Mouse (Mus musculus): ENCODE measurements at regions not wholly inside any gene's neighbourhood (a gene's known extent, or its start where the extent isn't known, plus 50 kb on each side); places are given as distances from the start of the nearest gene placed in this dataset.

GRCm38 (mm10) chr1:151045334-151045733 is 52.1 kb upstream of the Hmcn1 start:
- Histone ChIP-seq H3K4me3 (replicated peaks) (no peak overlapping the region), H3K27me3 (replicated peaks) (no peaks in the 10 kb centered on the region), H3K4me2 (no peak overlapping the region), H3K9ac (replicated peaks) (no peak overlapping the region), H3K27ac (replicated peaks) (no peak overlapping the region), H3K9me3 (replicated peaks) (no peaks in the 10 kb centered on the region), H3K36me3 (no peaks in the 10 kb centered on the region), H3K4me1 (peaks cover 3% of the 10 kb centered on the region; the same call in 1 of the 2 replicates)
- ATAC-seq (ENCODE audit: low FRiP score), result no peak
- WGBS, result 72% methylated on average over 5 of the region's 5 CpGs

DNA sequence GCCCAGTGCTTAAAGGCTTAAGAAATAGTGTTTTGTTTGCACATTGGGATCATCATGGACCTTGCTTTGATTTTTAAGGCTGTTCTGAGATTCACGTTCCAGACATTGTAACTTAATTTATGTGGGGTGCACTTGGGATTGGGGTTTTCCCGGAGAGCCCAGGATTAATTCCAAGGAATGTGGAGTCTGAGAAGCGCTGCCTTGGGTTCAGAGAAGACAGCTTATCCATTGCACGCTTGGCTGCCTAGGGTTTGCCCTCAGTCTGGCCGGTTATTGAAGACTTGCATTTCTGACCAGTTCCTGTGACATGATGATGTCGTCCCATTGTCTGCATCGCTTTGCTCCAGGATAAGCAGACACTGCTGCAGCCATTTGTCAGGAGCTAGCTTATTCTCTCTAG is 53.4 kb upstream of the Hmcn1 start:
- H3K9me3 ChIP-seq (replicated peaks), result no peaks in the 10 kb centered on the region
- no peaks in the 10 kb centered on the region for H3K27me3 ChIP-seq (replicated peaks)
- no peak overlapping the region for H3K4me2 ChIP-seq
- H3K4me3 ChIP-seq (replicated peaks), result no peak overlapping the region
- H3K27ac ChIP-seq (replicated peaks), result no peak overlapping the region
- WGBS, result 48% methylated on average over 7 of the region's 7 CpGs
- H3K4me1 ChIP-seq, result peaks cover 3% of the 10 kb centered on the region; the same call in 1 of the 2 replicates
- no peaks in the 10 kb centered on the region for H3K36me3 ChIP-seq
- H3K9ac ChIP-seq (replicated peaks), result no peak overlapping the region
- ATAC-seq (ENCODE audit: low FRiP score), result no peak

GRCm38 (mm10) chr1:151049726-151050506 is 56.7 kb upstream of the Hmcn1 start:
- Histone ChIP-seq H3K4me2 (no peak overlapping the region), H3K27ac (replicated peaks) (no peak overlapping the region), H3K9ac (replicated peaks) (no peak overlapping the region), H3K9me3 (replicated peaks) (no peaks in the 10 kb centered on the region), H3K36me3 (no peaks in the 10 kb centered on the region), H3K27me3 (replicated peaks) (no peaks in the 10 kb centered on the region), H3K4me1 (peaks cover 3% of the 10 kb centered on the region; the same call in 1 of the 2 replicates), H3K4me3 (replicated peaks) (no peak overlapping the region)
- 72% methylated on average over 19 of the region's 19 CpGs for WGBS
- no peak for ATAC-seq (ENCODE audit: low FRiP score)

DNA sequence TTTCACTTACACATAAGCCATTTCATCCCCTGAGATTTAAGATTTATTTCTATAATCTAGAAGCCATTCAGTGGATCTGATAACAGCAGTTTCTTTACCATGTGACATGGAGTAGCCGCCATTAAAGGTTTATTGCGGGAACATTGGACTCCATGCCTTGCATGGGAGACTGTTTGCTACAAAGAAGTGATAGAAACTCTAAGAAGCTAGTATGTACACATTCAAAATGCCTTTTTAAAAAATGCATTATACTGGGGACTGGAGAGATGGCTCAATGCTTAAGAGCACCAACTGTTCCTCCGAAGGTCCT is 57.2 kb upstream of the Hmcn1 start:
- Histone ChIP-seq H3K27ac (replicated peaks) (no peak overlapping the region), H3K4me3 (replicated peaks) (no peak overlapping the region), H3K9me3 (replicated peaks) (no peaks in the 10 kb centered on the region), H3K27me3 (replicated peaks) (no peaks in the 10 kb centered on the region), H3K36me3 (no peaks in the 10 kb centered on the region), H3K4me1 (peaks cover 3% of the 10 kb centered on the region; the same call in 1 of the 2 replicates), H3K9ac (replicated peaks) (no peak overlapping the region), H3K4me2 (no peak overlapping the region)
- no peak for ATAC-seq (ENCODE audit: low FRiP score)
- WGBS, result 90% methylated on average over 3 of the region's 3 CpGs

- H3K4me3 ChIP-seq (replicated peaks), result no peak overlapping the region
- H3K27me3 ChIP-seq (replicated peaks), result no peaks in the 10 kb centered on the region
- no peaks in the 10 kb centered on the region for H3K36me3 ChIP-seq
- ATAC-seq (ENCODE audit: low FRiP score), result no peak
- no peak overlapping the region for H3K4me2 ChIP-seq
- H3K27ac ChIP-seq (replicated peaks), result no peak overlapping the region
- no peaks in the 10 kb centered on the region for H3K4me1 ChIP-seq
- H3K9me3 ChIP-seq (replicated peaks), result no peaks in the 10 kb centered on the region
- 61% methylated on average over 5 of the region's 5 CpGs for WGBS
- H3K9ac ChIP-seq (replicated peaks), result no peak overlapping the region
Observed at GRCm38 (mm10) chr1:151053268-151053667, 60.0 kb upstream of the Hmcn1 start.

DNA sequence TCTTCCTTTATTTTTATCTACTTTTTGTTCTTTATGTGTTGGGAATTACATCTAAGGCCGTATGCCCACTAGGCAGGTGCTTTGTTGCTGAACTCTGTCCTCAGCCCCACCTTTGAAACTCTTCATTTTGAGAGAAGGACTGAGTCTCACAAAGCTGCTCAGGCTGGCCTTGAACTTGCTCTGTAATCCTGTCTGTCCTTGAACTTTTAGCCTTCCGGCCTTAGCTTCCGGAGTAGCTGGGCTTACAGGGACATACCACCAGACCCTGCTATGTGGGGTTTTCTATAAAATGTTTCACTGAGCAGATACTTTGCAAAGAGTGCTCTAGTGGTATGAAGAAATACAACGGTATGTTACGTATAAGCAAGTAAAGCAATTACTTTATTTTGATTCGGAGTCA is 62.2 kb upstream of the Hmcn1 start:
- H3K27ac ChIP-seq (replicated peaks), result no peak overlapping the region
- H3K27me3 ChIP-seq (replicated peaks), result no peaks in the 10 kb centered on the region
- no peak overlapping the region for H3K4me2 ChIP-seq
- H3K4me1 ChIP-seq, result no peaks in the 10 kb centered on the region
- H3K9ac ChIP-seq (replicated peaks), result no peak overlapping the region
- H3K9me3 ChIP-seq (replicated peaks), result no peaks in the 10 kb centered on the region
- H3K4me3 ChIP-seq (replicated peaks), result no peak overlapping the region
- WGBS, result 90% methylated on average over 6 of the region's 6 CpGs
- no peak for ATAC-seq (ENCODE audit: low FRiP score)
- no peaks in the 10 kb centered on the region for H3K36me3 ChIP-seq

GRCm38 (mm10) chr1:151059546-151060136 is 66.4 kb upstream of the Hmcn1 start:
- no peaks in the 10 kb centered on the region for H3K27me3 ChIP-seq (replicated peaks)
- no peak overlapping the region for H3K9ac ChIP-seq (replicated peaks)
- H3K4me1 ChIP-seq, result 0 out of 2 replicates have a peak, but pooled peaks cover 3% of the 10 kb centered on the region
- H3K9me3 ChIP-seq (replicated peaks), result no peaks in the 10 kb centered on the region
- H3K36me3 ChIP-seq, result no peaks in the 10 kb centered on the region
- 89% methylated on average over 4 of the region's 4 CpGs for WGBS
- H3K4me2 ChIP-seq, result no peak overlapping the region
- no peak overlapping the region for H3K4me3 ChIP-seq (replicated peaks)
- H3K27ac ChIP-seq (replicated peaks), result no peak overlapping the region
- no peak for ATAC-seq (ENCODE audit: low FRiP score)

DNA sequence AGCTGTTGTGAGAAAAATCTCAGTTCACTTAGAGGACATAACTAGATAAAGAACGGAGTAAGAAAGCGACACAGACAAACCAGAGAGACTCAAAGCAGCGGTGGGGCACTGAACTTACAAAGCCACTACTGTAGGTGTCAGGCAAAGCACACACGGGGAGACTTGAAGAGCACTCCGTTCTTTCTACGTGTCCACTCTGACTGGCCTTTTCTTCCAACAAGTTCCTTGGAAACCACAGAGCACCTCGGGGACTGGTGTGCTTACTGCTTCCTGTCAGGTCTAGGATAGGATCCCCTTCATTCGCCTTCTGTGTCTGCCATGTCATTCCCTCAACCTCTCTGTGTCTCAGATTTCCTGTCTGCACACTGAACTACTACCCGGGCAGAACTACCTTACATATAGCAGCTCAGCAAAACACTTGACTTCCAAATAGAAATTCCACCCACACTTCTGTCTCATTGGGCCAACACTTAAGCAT is 71.9 kb upstream of the Hmcn1 start:
- 76% methylated on average over 9 of the region's 9 CpGs for WGBS
- Histone ChIP-seq H3K36me3 (no peaks in the 10 kb centered on the region), H3K4me3 (replicated peaks) (no peak overlapping the region), H3K4me1 (0 out of 2 replicates have a peak, but pooled peaks cover 3% of the 10 kb centered on the region), H3K27me3 (replicated peaks) (no peaks in the 10 kb centered on the region), H3K4me2 (no peak overlapping the region), H3K9me3 (replicated peaks) (no peaks in the 10 kb centered on the region), H3K27ac (replicated peaks) (no peak overlapping the region), H3K9ac (replicated peaks) (no peak overlapping the region)
- no peak for ATAC-seq (ENCODE audit: low FRiP score)

DNA sequence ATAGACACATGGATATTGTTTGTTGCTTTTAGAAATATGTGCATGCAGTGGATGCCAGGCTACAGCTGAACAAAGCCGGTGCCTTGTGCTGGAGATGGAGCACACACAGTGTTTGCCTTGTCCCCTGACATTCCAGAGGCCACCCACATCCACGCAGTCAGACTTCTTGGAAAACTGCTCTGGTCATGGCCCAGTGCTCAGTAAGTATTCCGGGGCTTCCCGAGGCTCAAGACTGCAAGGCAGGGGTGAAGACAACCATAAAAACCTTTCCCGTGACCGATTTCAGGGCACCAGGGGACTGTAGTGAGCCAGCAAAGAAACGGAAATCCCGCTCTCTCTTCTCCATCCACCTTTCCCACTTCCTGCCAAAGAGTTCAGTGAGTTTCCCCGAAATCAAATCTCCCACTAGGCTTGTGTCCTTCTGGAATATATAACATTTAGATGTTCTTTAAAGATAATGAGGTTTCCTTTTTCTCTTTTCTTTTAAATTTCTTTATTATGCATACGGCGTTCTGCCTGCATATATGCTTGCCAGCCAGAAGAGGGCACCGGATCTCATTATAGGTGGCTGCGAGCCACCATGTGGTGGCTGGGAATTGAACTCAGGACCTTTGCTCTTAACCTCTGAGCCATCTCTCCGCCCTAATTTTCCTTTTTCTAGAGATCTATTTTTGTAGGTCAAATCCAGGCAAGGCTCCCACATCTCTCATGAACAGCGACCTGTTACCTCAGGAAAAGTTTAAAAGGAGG is 73.3 kb upstream of the Hmcn1 start:
- H3K4me2 ChIP-seq, result no peak overlapping the region
- 60% methylated on average over 15 of the region's 15 CpGs for WGBS

DNA sequence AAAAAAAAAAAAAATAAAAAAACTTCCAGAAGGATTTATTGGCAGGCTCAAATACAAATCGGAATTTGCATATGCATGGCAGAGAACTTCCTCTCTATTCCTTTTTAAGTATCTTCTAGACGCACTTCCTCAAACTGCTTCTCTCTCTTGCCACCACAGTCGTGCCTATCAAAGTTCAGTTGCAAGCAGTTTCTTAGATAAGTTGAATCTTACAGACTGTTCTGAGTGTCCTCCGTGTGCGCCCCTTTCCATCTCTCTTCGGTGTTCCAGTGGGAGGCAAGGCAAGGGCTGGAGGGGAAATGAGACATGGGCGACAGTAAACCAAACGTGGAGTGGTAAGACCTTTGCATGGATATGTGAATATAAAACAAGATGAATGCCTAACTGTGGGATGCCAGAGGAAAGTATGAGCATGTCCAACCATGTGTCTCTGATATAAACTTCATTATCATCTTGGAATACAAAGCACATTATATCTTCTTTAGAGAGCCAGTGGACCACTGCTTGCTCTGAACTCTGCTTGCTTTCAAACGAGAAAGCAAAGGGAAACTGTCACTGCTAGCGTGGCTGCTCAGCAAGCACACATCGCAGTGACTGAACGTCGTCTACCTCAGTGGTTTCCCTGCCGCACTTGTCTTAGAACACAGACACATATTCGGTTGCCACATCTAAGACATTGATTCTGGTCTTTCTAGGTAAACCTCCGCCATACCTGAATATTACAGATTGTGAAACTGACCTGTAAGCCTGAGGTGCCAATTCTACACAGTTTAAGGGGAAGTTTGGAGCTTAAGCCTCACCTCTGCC is 81.5 kb upstream of the Hmcn1 start:
- 91% methylated on average over 16 of the region's 16 CpGs for WGBS
- Histone ChIP-seq H3K4me3 (replicated peaks) (no peak overlapping the region), H3K4me2 (no peak overlapping the region), H3K9ac (replicated peaks) (no peak overlapping the region), H3K27ac (replicated peaks) (no peak overlapping the region), H3K9me3 (replicated peaks) (no peaks in the 10 kb centered on the region), H3K4me1 (0 out of 2 replicates have a peak, but pooled peaks cover 2% of the 10 kb centered on the region), H3K36me3 (no peaks in the 10 kb centered on the region), H3K27me3 (replicated peaks) (no peaks in the 10 kb centered on the region; the same call in 1 of the 2 replicates)
- no peak for ATAC-seq (ENCODE audit: low FRiP score)

More for the DNA sequence above, 73.3 kb upstream of the Hmcn1 start:
- no peaks in the 10 kb centered on the region for H3K36me3 ChIP-seq
- H3K4me1 ChIP-seq, result 0 out of 2 replicates have a peak, but pooled peaks cover 3% of the 10 kb centered on the region
- H3K27ac ChIP-seq (replicated peaks), result no peak overlapping the region
- H3K4me3 ChIP-seq (replicated peaks), result no peak overlapping the region
- H3K27me3 ChIP-seq (replicated peaks), result no peaks in the 10 kb centered on the region
- H3K9me3 ChIP-seq (replicated peaks), result no peaks in the 10 kb centered on the region
- ATAC-seq (ENCODE audit: low FRiP score), result no peak
- no peak overlapping the region for H3K9ac ChIP-seq (replicated peaks)

DNA sequence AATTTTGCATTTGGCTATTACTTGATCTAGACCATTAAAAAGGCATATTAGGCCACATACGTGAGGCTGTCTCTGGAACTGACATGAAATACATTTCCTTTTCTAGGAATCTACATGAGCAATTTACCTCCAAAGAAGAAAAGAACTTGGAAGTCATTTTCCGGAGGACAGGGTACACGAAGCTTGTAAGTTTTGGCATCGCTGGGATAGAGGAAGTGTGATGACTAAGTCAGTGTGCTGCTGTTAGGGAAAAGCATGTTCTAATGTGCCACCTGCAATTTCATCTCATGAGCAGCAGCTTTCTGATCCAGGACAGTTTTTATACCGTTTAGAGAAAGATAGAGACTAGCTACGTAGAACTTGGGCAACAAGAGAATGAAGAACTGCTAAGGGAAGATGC is 82.3 kb upstream of the Hmcn1 start:
- Histone ChIP-seq H3K36me3 (no peaks in the 10 kb centered on the region), H3K4me1 (0 out of 2 replicates have a peak, but pooled peaks cover 2% of the 10 kb centered on the region), H3K9ac (replicated peaks) (no peak overlapping the region), H3K4me2 (no peak overlapping the region), H3K4me3 (replicated peaks) (no peak overlapping the region), H3K27me3 (replicated peaks) (no peaks in the 10 kb centered on the region; the same call in 1 of the 2 replicates), H3K27ac (replicated peaks) (no peak overlapping the region), H3K9me3 (replicated peaks) (no peaks in the 10 kb centered on the region)
- no peak for ATAC-seq (ENCODE audit: low FRiP score)
- WGBS, result 87% methylated on average over 6 of the region's 6 CpGs
